Mouse (Mus musculus) CH12F3 (cell line): ENCODE data around the gene Anks4b.

Source experiments
- in situ Hi-C: fragments of 300-500 bp; cut with MboI; formaldehyde crosslinking; loops from 2 replicates; pipeline ENCODE4 v1.14.3; 2020; ENCODE audit warnings: low sequenced_read_pairs

Gene Anks4b

GRCm38 (mm10) chr7:120182891-120183290 lies 9.2 kb downstream of the Anks4b start:
- in situ Hi-C loops, result no loop called here

GRCm38 (mm10) chr7:120188946-120189345 lies 15.3 kb downstream of the Anks4b start:
- in situ Hi-C loops, result no loop called here

GRCm38 (mm10) chr7:120189369-120190149 lies 15.9 kb downstream of the Anks4b start:
- in situ Hi-C loops, result no loop called here

- in situ Hi-C loops, result no loop called here
Observed at GRCm38 (mm10) chr7:120190150-120190665, 16.6 kb downstream of the Anks4b start.

DNA sequence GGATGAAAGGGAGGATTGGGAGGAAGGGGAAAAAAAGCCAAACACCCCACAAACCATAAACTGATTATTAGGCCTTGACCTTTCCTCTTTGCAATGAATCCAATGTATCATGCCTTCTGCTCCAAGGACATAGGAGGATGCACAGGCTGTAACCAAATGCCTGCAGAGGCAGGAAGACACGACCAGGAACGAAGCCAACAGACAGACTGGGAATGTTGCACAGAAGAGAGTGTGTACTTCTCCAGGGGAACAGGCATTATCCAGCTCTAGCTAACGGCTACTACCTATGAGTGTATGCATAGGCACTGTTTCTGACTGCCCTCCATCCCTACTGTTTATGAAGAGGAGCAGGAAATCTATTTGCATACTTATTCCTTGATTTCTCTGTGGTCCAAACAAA lies 18.5 kb downstream of the Anks4b start:
- in situ Hi-C loops, result no loop called here

DNA sequence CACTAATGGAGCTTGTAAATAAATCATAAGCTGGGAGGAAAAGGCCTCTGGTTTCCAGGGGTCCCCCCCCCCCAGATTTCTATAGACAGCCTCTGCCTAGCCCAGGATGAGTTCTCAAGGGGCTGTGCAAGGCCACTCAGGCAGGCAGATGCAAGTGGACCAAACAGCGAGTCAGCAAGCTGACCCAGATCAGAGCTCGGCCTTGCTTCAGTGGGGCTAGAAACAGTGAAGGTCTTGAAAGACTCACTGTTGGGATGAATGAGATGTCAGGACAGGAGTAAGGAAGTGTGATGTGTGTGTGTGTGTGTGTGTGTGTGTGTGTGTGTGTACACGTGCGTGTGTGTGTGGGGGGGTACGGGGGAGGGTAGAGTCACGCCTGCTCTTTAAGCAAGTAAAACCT lies 19.2 kb downstream of the Anks4b start:
- in situ Hi-C loops, result no loop called here

DNA sequence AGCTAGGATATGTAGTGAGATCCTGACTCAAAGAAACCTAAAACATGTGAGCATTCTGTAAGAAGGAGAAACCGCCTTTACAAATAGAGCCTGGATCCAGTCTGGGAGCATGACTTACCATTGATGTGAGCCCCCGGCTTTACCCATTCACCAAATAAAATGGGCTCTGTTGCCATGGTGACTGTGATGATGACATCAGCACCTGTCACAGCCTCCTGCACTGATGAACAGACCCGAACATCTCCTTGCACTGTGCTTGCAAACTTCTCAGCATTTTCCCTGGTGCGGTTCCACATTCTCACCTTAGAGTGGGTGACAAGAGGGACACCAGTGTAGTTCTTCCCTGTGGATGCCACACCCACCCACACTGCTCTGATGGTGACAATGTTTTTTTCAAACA lies 21.5 kb downstream of the Anks4b start:
- in situ Hi-C loops, result no loop called here

DNA sequence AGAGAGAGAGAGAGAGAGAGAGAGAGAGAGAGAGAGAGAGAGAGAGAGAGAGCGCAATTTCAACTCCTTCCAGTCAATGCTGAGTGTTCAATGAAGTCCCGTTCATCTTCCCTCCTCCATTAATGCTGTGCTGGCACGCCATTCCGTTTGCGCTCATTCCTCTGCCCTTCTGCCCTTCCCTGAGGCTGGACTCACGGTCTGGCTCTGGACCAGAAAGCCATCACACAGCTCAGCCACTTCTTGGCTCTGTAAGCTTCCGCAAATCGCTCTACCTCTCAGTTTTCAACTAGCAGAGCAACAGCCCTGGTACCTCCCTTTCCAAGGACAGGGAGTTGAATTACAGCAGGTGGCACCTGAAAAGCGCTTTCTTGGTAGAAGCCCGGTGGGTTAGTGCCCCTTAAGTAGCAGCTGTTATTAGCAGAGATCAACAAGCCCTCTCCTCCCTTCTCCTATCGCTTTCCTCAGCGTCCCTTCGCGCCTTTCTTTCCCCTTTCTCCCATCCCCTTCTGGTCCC lies 27.6 kb downstream of the Anks4b start:
- in situ Hi-C loops, result no loop called here

- in situ Hi-C loops, result no loop called here
Observed at GRCm38 (mm10) chr7:120201771-120202170, 28.1 kb downstream of the Anks4b start, which contains the start of gene Crym. TSS of gene Crym (minus strand) at chr7:120202111.

GRCm38 (mm10) chr7:120203789-120204188 lies 30.1 kb downstream of the Anks4b start, which contains the start of gene Abca14:
TSS of gene Abca14 (plus strand) at chr7:120203961.
- in situ Hi-C loops, result no loop called here

DNA sequence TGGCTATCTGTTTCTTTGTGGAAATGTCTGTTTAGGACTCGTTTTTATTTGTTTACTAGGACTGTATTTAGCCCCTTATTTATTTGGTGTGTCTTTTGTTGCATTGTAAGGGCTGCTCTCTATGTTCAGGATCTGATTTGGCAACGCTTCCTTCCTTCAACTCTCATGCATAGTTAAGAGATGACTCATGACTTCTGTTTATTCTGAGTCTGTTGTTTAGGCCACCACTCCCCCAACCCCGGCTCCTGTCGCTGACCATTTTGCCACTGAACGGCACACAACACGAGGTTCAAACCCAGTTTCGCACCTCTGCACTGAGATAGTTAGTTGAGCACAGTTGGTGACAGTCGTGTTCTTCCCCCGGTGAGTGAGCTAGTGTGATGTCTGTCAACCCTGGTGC lies 32.3 kb downstream of the Anks4b start:
- in situ Hi-C loops, result no loop called here

GRCm38 (mm10) chr7:120228541-120228940 lies 54.9 kb downstream of the Anks4b start:
- in situ Hi-C loops, result no loop called here
